Mouse (Mus musculus) heart, embryonic 10.5 days (tissue): Measurements from ENCODE around the gene Wdr24. TPM values are rescaled to one million over a fixed set of nuclear protein-coding genes. Genes with fewer than 3 reads are reported as not detected.

Source experiments
- DNase-seq: peaks from one replicate; pipeline ENCODE4 v3.0.0-alpha.2; 2017; ENCODE audit warnings: low spot score
- H3K27ac ChIP-seq: fragments of 300-500 bp; sonication (generic); 2 replicates; pipeline ENCODE4 v1.5.1; 2016; ENCODE audit warnings: mild to moderate bottlenecking
- H3K27me3 ChIP-seq: fragments of 300-500 bp; sonication (generic); 2 replicates; pipeline ENCODE4 v1.6.1; 2016; ENCODE audit warnings: mild to moderate bottlenecking; ENCODE audit not compliant: poor library complexity, insufficient read depth, severe bottlenecking
- H3K36me3 ChIP-seq: fragments of 300-500 bp; sonication (generic); 2 replicates; pipeline ENCODE4 v1.6.1; 2016; ENCODE audit warnings: mild to moderate bottlenecking, moderate library complexity
- H3K4me1 ChIP-seq: fragments of 300-500 bp; sonication (generic); 2 replicates; pipeline ENCODE4 v1.6.1; 2016; ENCODE audit warnings: mild to moderate bottlenecking
- H3K4me3 ChIP-seq: fragments of 300-500 bp; sonication (generic); 2 replicates; pipeline ENCODE4 v1.5.1; 2016; ENCODE audit warnings: mild to moderate bottlenecking, moderate library complexity
- H3K9me3 ChIP-seq: fragments of 300-500 bp; sonication (generic); 2 replicates; pipeline ENCODE4 v1.6.1; 2016; ENCODE audit warnings: mild to moderate bottlenecking, moderate library complexity
- WGBS: fragments of 180-500 bp; shearing (Covaris S2); methylation state at CpG from one replicate; pipeline ENCODE4 v1.1.7; 2016; 5-methylcytosine and 5-hydroxymethylcytosine counted together
- microRNA-seq: library from miRNA; unstranded; fragments of <30 nt; microRNA quantifications from one replicate; pipeline ENCODE4, GENCODE M21; 2017
- polyA plus RNA-seq: library from polyadenylated mRNA; unstranded; fragments of >200 nt; fragmentation: Nextera tagmentation; extraction: Ambion mirVana; gene quantifications from 2 replicates; pipeline ENCODE4 v1.2.1, GENCODE M21; 2016

Wdr24 gene
- polyA plus RNA-seq, 1 experiment from 2014 or later = 23.0 TPM

DNA sequence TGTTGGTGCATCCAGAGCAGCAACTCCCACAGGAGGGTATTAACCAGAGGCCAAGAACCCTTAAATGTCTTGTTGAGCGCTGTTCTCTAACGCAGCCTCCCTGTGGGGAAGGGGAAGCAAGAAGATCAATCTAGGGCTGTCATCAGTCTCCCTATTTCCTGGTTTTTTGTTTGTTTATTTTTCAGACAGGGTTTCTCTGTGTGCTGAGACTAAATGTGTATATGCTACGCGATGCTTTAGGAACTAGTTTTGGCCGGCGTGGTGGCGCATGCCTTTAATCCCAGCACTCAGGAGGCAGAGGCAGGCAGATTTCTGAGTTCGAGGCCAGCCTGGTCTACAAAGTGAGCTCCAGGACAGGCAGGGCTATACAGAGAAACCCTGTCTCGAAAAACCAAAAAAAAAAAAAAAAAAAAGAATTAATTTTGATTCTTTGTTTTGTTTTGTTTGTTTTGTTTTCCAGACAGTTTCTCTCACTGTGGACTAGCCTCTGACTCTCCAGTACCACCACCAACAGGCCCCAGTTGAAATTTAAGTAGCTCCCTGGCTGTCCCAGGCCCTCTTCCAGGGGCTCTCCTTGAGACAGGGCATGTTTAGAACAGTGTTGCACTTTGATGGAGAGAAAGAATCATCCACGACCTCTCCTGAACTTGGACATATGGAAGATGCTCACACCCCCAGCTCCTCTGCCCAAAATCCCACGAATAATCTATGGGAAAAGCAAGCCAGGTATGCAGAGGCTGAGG, 50.1 kb downstream of the Wdr24 start:
- WGBS = 71% methylated on average over 11 of the region's 11 CpGs
- DNase-seq = no peak
- Histone ChIP-seq H3K4me1 (peaks cover 38% of the 10 kb centered on the region), H3K9me3 (no peaks in the 10 kb centered on the region), H3K4me3 (peak overlapping the region; percentile 81; the same call in 1 of the 2 replicates), H3K36me3 (peaks cover 12% of the 10 kb centered on the region), H3K27ac (peak overlapping the region; percentile 88), H3K27me3 (no peaks in the 10 kb centered on the region)

DNA sequence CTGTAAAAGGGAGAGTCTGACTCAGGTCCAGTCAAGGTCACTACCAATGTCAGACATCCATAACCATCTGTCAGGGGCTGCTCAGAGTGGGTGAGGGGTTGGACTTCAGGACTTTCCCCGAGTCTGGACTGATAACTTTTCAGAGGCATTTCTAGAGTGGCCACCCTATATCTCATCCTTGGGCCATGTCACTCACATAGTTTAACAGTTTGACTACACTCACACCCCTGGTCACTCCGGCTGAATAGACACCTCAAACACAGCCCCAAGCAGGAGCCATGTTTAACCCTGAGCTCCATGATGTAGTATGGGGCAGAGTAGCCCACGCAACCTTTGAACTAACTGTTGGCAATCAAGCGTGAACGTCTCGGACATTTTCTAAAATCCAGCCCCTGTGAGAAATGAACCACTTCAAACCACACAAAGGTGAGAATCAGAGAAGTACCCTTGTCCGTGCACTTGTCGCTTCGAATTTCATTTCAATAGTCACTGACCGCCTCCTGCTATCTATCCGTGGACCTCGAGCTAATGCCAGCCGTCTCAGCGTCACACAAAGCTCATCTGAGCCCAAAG, 50.8 kb downstream of the Wdr24 start:
- peaks cover 19% of the 10 kb centered on the region for H3K36me3 ChIP-seq
- no peaks in the 10 kb centered on the region for H3K27me3 ChIP-seq
- peak overlapping the region; percentile 81 for H3K4me3 ChIP-seq
- no peaks in the 10 kb centered on the region for H3K9me3 ChIP-seq
- 10% methylated on average over 14 of the region's 14 CpGs for WGBS
- peaks cover 36% of the 10 kb centered on the region for H3K4me1 ChIP-seq
- no peak for DNase-seq
- H3K27ac ChIP-seq = peak overlapping the region; percentile 88

DNA sequence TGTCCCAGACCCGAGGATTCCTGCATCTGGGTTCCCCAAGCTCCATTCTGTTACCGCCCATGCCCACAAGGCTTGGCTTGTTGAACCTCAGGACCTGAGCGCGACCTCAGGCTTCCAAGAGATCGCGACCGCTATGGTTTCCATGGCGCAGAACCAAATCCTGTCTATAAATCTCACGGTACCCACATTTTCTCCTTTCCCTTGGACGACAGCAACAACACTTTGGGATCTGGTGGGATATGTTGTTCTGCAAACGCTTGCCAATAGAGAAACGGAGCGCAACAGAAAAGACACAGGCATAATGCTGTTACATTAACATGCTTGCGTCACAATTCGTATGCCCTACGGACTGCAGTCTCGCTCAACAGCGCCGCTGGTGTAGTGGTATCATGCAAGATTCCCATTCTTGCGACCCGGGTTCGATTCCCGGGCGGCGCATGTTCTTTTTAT, 51.3 kb downstream of the Wdr24 start, which contains the start of gene Mettl26:
TSS of gene Mettl26 (plus strand) at position 354 of the 450 bp plus-strand sequence.
- Histone ChIP-seq H3K36me3 (peaks cover 21% of the 10 kb centered on the region), H3K27me3 (no peaks in the 10 kb centered on the region), H3K9me3 (no peaks in the 10 kb centered on the region), H3K27ac (peak within 1 kb of the TSS; percentile 92), H3K4me1 (peaks cover 40% of the 10 kb centered on the region), H3K4me3 (peak within 1 kb of the TSS; percentile 81)
- peak; percentile 91 for DNase-seq
- WGBS = 1% methylated on average over 25 of the region's 25 CpGs

DNA sequence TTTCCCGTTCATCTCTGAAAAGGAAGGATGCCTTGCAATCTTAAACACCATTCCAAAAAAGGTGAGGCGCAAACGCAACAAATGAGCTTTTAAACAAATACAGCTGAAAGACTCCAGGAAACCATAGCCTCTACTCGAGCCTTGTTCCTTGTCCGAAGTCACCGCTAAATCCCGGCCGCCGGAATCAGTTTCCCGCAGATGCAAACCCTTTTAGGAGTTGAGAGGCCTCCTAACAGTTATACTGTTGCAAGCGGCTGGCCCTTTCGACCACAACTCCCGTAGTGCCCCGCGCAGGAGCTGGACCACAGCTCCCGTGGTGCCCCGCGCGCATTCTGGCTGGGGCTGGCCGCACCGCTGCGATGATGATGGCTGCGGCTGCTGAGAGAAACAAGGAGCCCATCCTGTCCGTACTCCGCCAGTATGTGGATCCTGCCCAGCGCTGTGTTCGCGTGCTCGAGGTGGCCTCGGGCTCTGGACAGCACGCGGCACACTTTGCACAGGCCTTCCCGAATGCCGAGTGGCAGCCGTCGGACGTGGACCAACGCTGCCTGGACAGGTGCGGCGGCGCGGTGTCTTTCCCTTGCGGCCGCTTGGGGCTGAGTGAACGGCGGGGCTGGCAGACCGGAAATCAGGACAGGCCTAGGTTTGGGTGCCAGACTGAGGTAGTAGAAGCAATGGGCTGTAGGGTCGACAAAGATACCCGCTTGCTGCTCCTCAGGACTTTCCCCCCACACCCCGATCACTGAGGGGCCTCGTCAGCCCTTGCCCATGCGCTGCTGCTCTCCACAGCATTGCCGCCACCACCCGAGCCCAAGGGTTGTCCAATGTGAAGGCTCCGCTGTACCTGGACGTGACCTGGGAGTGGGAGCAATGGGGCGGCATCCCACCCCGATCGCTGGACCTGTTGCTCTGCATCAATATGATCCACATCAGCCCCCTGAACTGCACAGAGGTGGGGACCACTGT, 52.0 kb downstream of the Wdr24 start:
- H3K4me3 ChIP-seq = peak overlapping the region; percentile 81
- DNase-seq = peak; percentile 95
- H3K27ac ChIP-seq = peak overlapping the region; percentile 92
- H3K4me1 ChIP-seq = peaks cover 47% of the 10 kb centered on the region
- 2% methylated on average over 59 of the region's 59 CpGs for WGBS
- no peaks in the 10 kb centered on the region for H3K27me3 ChIP-seq
- H3K9me3 ChIP-seq = no peaks in the 10 kb centered on the region
- peaks cover 21% of the 10 kb centered on the region for H3K36me3 ChIP-seq

DNA sequence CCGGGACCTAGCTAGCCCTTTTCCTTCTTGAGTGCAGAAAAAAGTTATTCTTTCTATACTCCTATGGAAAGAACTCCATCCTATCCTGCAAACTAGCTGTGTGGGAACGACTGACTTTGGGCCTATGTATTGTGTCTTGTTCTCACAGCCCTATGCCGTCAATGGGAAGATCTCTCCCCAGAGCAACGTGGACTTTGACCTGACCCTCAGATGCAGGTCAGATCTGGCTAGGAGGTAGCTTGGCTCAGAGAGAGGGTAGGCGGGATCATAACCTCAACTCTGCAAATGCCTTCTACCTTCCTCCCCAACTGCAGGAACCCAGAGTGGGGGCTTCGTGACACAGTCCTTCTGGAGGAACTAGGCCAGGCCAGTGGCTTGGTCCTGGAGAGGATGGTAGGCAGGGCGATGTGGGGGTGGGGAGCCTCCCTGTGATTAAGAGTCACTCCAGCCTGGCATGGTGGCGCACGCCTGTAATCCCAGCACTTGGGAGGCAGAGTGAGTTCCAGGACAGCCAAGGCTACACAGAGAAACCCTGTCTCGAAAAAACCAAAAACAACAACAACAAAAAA, 53.0 kb downstream of the Wdr24 start:
- 71% methylated on average over 10 of the region's 10 CpGs for WGBS
- no peak for DNase-seq
- H3K4me3 ChIP-seq = peak overlapping the region; percentile 81
- H3K9me3 ChIP-seq = no peaks in the 10 kb centered on the region
- H3K27ac ChIP-seq = 0 out of 2 replicates have a peak overlapping the region, but pooled peaks have one; percentile 92
- peaks cover 21% of the 10 kb centered on the region for H3K36me3 ChIP-seq
- H3K4me1 ChIP-seq = peaks cover 56% of the 10 kb centered on the region
- no peaks in the 10 kb centered on the region for H3K27me3 ChIP-seq

DNA sequence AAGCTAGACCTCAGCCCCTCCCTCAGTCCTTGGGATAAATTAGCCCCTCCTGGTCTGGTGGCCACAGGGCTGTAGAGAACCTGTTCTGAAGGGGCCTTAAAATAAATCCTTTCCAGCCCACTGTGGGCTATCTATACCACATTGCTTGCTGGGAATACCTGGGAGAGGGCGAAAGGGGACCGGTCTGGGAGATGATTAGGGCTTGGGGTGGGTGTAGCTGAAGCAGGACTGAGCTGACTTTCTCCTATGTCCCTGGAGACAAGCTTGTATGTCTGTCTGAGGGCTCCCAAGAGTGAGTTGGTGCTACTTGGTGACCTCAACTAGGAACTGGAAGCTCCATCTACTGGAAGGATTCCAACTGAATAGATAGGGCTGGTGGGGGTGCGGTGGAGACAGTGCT, 53.6 kb downstream of the Wdr24 start:
- 90% methylated on average over 3 of the region's 3 CpGs for WGBS
- Histone ChIP-seq H3K36me3 (peaks cover 21% of the 10 kb centered on the region), H3K4me1 (peaks cover 62% of the 10 kb centered on the region), H3K27me3 (no peaks in the 10 kb centered on the region), H3K9me3 (no peaks in the 10 kb centered on the region), H3K27ac (no peak overlapping the region), H3K4me3 (no peak overlapping the region)
- DNase-seq = no peak

DNA sequence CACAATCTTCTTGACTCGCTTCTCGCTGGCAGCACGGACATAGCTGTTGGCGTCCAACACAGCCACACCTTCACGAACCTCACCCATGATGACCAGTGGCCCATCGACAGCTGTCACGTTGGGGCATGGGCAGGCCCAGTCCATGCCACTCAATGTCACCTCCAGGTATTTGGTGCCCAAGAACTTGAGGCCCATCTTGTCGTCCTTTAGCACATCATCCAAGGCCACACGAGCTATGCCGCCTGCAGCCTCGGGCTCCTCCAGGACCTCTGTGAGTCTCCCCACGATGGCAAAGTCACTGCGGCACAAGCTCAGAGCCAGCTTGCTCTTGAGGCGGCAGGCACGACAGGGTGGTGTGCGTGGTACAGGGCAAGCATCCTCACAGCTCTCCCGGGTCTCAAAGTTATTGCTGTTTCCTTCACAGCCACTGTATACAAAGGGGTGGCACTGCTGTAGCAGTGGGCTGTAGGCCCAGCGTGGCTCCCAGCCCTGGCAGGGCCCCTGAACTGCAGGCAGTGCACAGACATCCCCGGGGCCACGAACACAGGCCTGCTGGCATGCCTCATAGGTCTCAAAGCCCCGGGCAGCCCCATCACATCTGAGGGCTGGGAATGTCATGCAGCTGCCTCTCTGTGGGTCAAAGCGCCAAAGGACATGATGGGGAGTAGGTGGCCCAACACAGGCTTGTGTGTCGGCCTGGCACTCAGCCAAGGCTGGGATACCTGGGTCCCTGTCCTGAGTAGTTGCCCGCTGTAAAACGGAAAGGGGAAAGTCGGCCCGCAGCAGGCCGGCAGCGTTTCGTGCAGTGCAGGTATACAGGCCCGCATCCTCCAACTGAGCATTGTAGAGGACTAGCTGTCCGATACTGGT, 54.5 kb downstream of the Wdr24 start:
- DNase-seq = no peak
- Histone ChIP-seq H3K4me1 (peaks cover 70% of the 10 kb centered on the region), H3K27me3 (no peaks in the 10 kb centered on the region), H3K36me3 (peaks cover 30% of the 10 kb centered on the region), H3K4me3 (no peak overlapping the region), H3K27ac (no peak overlapping the region), H3K9me3 (no peaks in the 10 kb centered on the region)
- WGBS = 91% methylated on average over 32 of the region's 32 CpGs

Small RNA genes within 50 kb of the gene (microRNA-seq; reads per million reads assigned to microRNA genes)
- gene Mir3082 (0.76 reads per million), gene Mir6966 (0.76 reads per million)

Other genes with a start within 250 kb of the Wdr24 start
- 36.8 and 43.1 TPM in 2 replicates for gene Lmf1, start 244.5 kb upstream of the Wdr24 start, polyA plus RNA-seq
- gene Gng13, start 106.5 kb upstream of the Wdr24 start, polyA plus RNA-seq = 2.2 and 4.6 TPM in 2 replicates
- gene Chtf18, start 96.2 kb upstream of the Wdr24 start, polyA plus RNA-seq = 34.5 and 46.4 TPM in 2 replicates
- gene Rpusd1, start 96.0 kb upstream of the Wdr24 start, polyA plus RNA-seq = 18.1 and 19.8 TPM in 2 replicates
- gene Mslnl, start 87.6 kb upstream of the Wdr24 start, polyA plus RNA-seq = not detected in 2 replicates
- gene Msln, start 69.2 kb upstream of the Wdr24 start, polyA plus RNA-seq = 0.98 and 2.8 TPM in 2 replicates
- 33.5 and 36.0 TPM in 2 replicates for gene Narfl, start 49.9 kb upstream of the Wdr24 start, polyA plus RNA-seq
- 58.0 and 63.8 TPM in 2 replicates for gene Haghl, start 38.0 kb upstream of the Wdr24 start, polyA plus RNA-seq
- gene Ccdc78, start 37.0 kb upstream of the Wdr24 start, polyA plus RNA-seq = 0.18 and 0.37 TPM in 2 replicates
- 74.5 and 74.9 TPM in 2 replicates for gene Fam173a, start 30.7 kb upstream of the Wdr24 start, polyA plus RNA-seq
- gene AC134908.4, start 28.0 kb upstream of the Wdr24 start, polyA plus RNA-seq = 0.99 TPM in 1 of 2 replicates, not detected in the other
- gene Metrn, start 26.5 kb upstream of the Wdr24 start, polyA plus RNA-seq = 44.3 and 48.0 TPM in 2 replicates
- 0.62 and 1.2 TPM in 2 replicates for gene Fbxl16, start 14.5 kb upstream of the Wdr24 start, polyA plus RNA-seq
- gene Jmjd8, start 5.2 kb downstream of the Wdr24 start, polyA plus RNA-seq = 45.8 and 50.7 TPM in 2 replicates
- 343 and 404 TPM in 2 replicates for gene Stub1, start 9.8 kb downstream of the Wdr24 start, polyA plus RNA-seq
- 2.3 and 4.0 TPM in 2 replicates for gene Rhbdl1, start 13.7 kb downstream of the Wdr24 start, polyA plus RNA-seq
- 2.1 and 3.0 TPM in 2 replicates for gene Gm20683, start 18.1 kb downstream of the Wdr24 start, polyA plus RNA-seq
- 29.0 and 29.8 TPM in 2 replicates for gene Rhot2, start 21.2 kb downstream of the Wdr24 start, polyA plus RNA-seq
- gene Wdr90, start 37.9 kb downstream of the Wdr24 start, polyA plus RNA-seq = 22.4 and 31.7 TPM in 2 replicates
- 133 and 201 TPM in 2 replicates for gene Mcrip2, start 45.1 kb downstream of the Wdr24 start, polyA plus RNA-seq
- gene Mettl26, start 51.4 kb downstream of the Wdr24 start, polyA plus RNA-seq = 46.7 and 55.4 TPM in 2 replicates
- gene Wfikkn1, start 57.2 kb downstream of the Wdr24 start, polyA plus RNA-seq = 0.96 and 3.8 TPM in 2 replicates
- 22.2 and 24.4 TPM in 2 replicates for gene Rab40c, start 96.1 kb downstream of the Wdr24 start, polyA plus RNA-seq
- gene Pigq, start 121.3 kb downstream of the Wdr24 start, polyA plus RNA-seq = 71.8 and 90.0 TPM in 2 replicates
- 0.15 and 0.85 TPM in 2 replicates for gene Nhlrc4, start 121.3 kb downstream of the Wdr24 start, polyA plus RNA-seq
- gene A930017K11Rik, start 128.9 kb downstream of the Wdr24 start, polyA plus RNA-seq = 0.20 and 0.55 TPM in 2 replicates
- 20.1 and 21.4 TPM in 2 replicates for gene Capn15, start 162.2 kb downstream of the Wdr24 start, polyA plus RNA-seq
- 12.3 and 16.6 TPM in 2 replicates for gene Rab11fip3, start 245.9 kb downstream of the Wdr24 start, polyA plus RNA-seq